Mouse (Mus musculus): ENCODE measurements around the gene Fdps.

GRCm38 (mm10) chr3:89136365-89136764 is 34.6 kb upstream of the Fdps start:
- TF ChIP-seq POLR2A (IDR thresholded peaks at IDR 0.05; ENCODE audit: control insufficient read depth, extremely low read depth, insufficient read depth, low read length, poor library complexity): no peak
- TF ChIP-seq CTCF (IDR thresholded peaks at IDR 0.05; ENCODE audit: borderline replicate concordance, control insufficient read depth, extremely low read depth, insufficient read depth, low read length, poor library complexity): peak; percentile 74; the same call in 1 of the 2 replicates

Measured in thymus, adult 2 months (tissue).